Mouse (Mus musculus) G1E (cell line): Measurements from ENCODE around the gene Endou.

Experiments
- CTCF ChIP-seq: IDR thresholded peaks from 2 replicates; pipeline ENCODE4 v1.5.1; 2012; ENCODE audit warnings: low read depth, low read length, inconsistent platforms, mixed read lengths
- GATA1 ChIP-seq: IDR thresholded peaks from 2 replicates; pipeline ENCODE4 v1.6.1; 2012; ENCODE audit warnings: borderline replicate concordance, low read length, inconsistent platforms, mixed read lengths
- GATA2 ChIP-seq: IDR thresholded peaks from 2 replicates; pipeline ENCODE4 v1.6.1; 2012; ENCODE audit warnings: low read depth, low read length, inconsistent platforms, borderline replicate concordance
- POLR2AphosphoS5 ChIP-seq: IDR thresholded peaks from 2 replicates; pipeline ENCODE4 v1.6.1; 2012; ENCODE audit warnings: low read depth, low read length, inconsistent platforms; ENCODE audit not compliant: insufficient replicate concordance
- TAL1 ChIP-seq: conservative IDR thresholded peaks from 2 replicates; pipeline ENCODE4 v1.6.1; 2012; ENCODE audit warnings: low read depth, low read length, inconsistent platforms, mixed read lengths

DNA sequence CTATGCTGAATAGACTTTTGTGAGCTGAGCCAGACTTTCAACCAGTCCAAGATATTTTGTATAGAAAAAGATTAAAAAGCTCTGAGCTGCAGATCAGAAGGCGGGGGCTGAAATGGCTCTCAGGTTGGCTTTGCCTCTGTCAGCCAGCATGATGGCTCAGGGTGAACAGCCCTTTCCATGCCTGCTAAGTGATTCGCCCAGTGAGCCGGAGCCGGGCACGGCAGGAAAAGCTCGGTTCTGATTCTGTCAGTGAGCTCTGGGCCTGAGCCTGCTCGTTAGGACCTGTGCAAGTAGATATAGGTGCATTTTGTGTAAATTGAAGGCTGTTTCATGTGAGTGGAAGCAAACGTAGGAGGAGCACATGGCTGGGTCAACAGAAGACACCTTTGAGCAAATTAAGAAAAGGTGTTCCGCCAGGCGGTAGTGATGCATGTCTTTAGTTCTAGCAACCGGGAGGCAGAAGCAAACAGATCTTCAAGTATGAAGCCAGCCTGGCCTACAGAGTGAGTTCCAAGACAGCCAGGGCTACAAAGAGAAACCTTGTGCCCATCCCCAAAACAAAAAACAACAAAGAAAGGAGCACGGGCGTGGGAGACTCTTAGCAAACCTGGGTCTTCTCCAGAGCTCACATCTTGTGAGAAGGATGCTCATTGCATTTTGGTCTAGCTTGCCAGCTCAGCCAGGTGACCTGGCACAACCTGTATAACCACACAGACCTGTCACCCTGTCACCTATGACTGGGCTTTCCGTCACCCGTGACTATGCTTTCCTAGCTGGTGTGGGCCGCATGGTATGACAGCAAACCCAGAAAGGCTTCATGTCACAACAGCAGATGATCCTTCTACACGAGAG lies 6.6 kb downstream of the Endou start:
- no peak for TF ChIP-seq CTCF
- TF ChIP-seq GATA1: no peak
- no peak for TF ChIP-seq POLR2AphosphoS5
- TF ChIP-seq GATA2: no peak
- TF ChIP-seq TAL1: no peak
